ENCODE assay signal across 8 mouse cellular contexts in genomic region chr6:13872076-13872475, GRCm38 (mm10). TPM values are rescaled to one million over a fixed set of nuclear protein-coding genes. Genes with fewer than 3 reads are reported as not detected.
DNase-seq lines count a peak whose midpoint lies in the region; ATAC-seq and TF ChIP-seq lines count a peak whose summit lies in the region.

No protein-coding gene starts in this region.

- H3K36me3 ChIP-seq in embryonic facial prominence, embryonic 12.5 days, result no peaks in the 10 kb centered on the region
- H3K36me3 ChIP-seq in intestine, postnatal 0 days (ENCODE audit: control insufficient read depth, insufficient read depth), result no peaks in the 10 kb centered on the region; the same call in 1 of the 2 replicates
- H3K36me3 ChIP-seq in neural tube, embryonic 12.5 days, result no peaks in the 10 kb centered on the region

- H3K4me3 ChIP-seq in embryonic facial prominence, embryonic 12.5 days, result peak overlapping the region; percentile 57; the same call in 1 of the 2 replicates
- H3K4me3 ChIP-seq in intestine, postnatal 0 days (ENCODE audit: low read depth, low read length), result no peak overlapping the region; the same call in 1 of the 2 replicates
- no peak overlapping the region for H3K4me3 ChIP-seq in neural tube, embryonic 12.5 days
- no peak overlapping the region for H3K4me3 ChIP-seq in cerebellum, adult 2 months (replicated peaks; ENCODE audit: insufficient read depth, low read depth, low read length)

- H3K4me2 ChIP-seq in embryonic facial prominence, embryonic 12.5 days (replicated peaks), result peak overlapping the region; percentile 45
- peak overlapping the region; percentile 65 for H3K4me2 ChIP-seq in intestine, postnatal 0 days (replicated peaks; ENCODE audit: low read depth)
- H3K4me2 ChIP-seq in neural tube, embryonic 12.5 days (replicated peaks), result peak overlapping the region; percentile 61

- no peak overlapping the region for H3K27ac ChIP-seq in embryonic facial prominence, embryonic 12.5 days
- no peak overlapping the region for H3K27ac ChIP-seq in intestine, postnatal 0 days (ENCODE audit: low read depth, low read length)
- no peak overlapping the region for H3K27ac ChIP-seq in neural tube, embryonic 12.5 days
- H3K27ac ChIP-seq in cerebellum, adult 2 months (ENCODE audit: insufficient read depth, low read length), result no peak overlapping the region

- intact Hi-C loops in left cerebral cortex, postnatal 25 days (cut with DNase I), result no loop called here
- intact Hi-C loops in left cerebral cortex, postnatal 36 days (cut with DNase I), result no loop called here
- intact Hi-C loops in gastrocnemius, postnatal 36 days (cut with DNase I), result no loop called here

- H3K9me3 ChIP-seq in embryonic facial prominence, embryonic 12.5 days, result no peaks in the 10 kb centered on the region
- H3K9me3 ChIP-seq in intestine, postnatal 0 days (ENCODE audit: control insufficient read depth), result no peaks in the 10 kb centered on the region
- no peaks in the 10 kb centered on the region for H3K9me3 ChIP-seq in neural tube, embryonic 12.5 days

- no peak for ATAC-seq in embryonic facial prominence, embryonic 12.5 days (ENCODE audit: insufficient number of reproducible peaks, insufficient read depth, low FRiP score, low TSS enrichment)
- no peak for ATAC-seq in intestine, postnatal 0 days
- 0 out of 2 replicates have a peak, but pooled peaks have one; percentile 14 for ATAC-seq in neural tube, embryonic 12.5 days (ENCODE audit: low FRiP score, low read depth)

- no peak for TF ChIP-seq POLR2A in cerebellum, adult 2 months (IDR thresholded peaks at IDR 0.05; ENCODE audit: borderline replicate concordance, insufficient read depth, low read length)

- H3K4me1 ChIP-seq in embryonic facial prominence, embryonic 12.5 days, result peaks cover 5% of the 10 kb centered on the region; the same call in 1 of the 2 replicates
- no peaks in the 10 kb centered on the region; the same call in 1 of the 2 replicates for H3K4me1 ChIP-seq in intestine, postnatal 0 days (replicated peaks; ENCODE audit: control insufficient read depth, insufficient read depth, low read length)
- H3K4me1 ChIP-seq in neural tube, embryonic 12.5 days, result no peaks in the 10 kb centered on the region
- no peaks in the 10 kb centered on the region for H3K4me1 ChIP-seq in cerebellum, adult 2 months (ENCODE audit: control insufficient read depth, insufficient read depth, low read length)

- DNase-seq in left cerebral cortex, postnatal 25 days (ENCODE audit: low spot score in 2 of 2), result peak; percentile 3 to 4
- DNase-seq in left cerebral cortex, postnatal 36 days (ENCODE audit: low spot score in 2 of 2), result no peak
- no peak for DNase-seq in gastrocnemius, postnatal 36 days
- DNase-seq in cerebellum, adult 2 months, result no peak
- no peak for DNase-seq in lung, postnatal 25 days (ENCODE audit: low spot score)

- 78% methylated on average over 7 of the region's 7 CpGs for WGBS in embryonic facial prominence, embryonic 12.5 days
- WGBS in intestine, postnatal 0 days, result 60% methylated on average over 7 of the region's 7 CpGs
- WGBS in neural tube, embryonic 12.5 days, result 76% methylated on average over 7 of the region's 7 CpGs
- WGBS in cerebellum, adult 2 months, result 53% methylated on average over 7 of the region's 7 CpGs

- H3K9ac ChIP-seq in embryonic facial prominence, embryonic 12.5 days, result no peak overlapping the region
- 0 out of 2 replicates have a peak overlapping the region, but pooled peaks have one; percentile 59 for H3K9ac ChIP-seq in intestine, postnatal 0 days (ENCODE audit: low read depth, low read length)
- no peak overlapping the region for H3K9ac ChIP-seq in neural tube, embryonic 12.5 days

- H3K27me3 ChIP-seq in embryonic facial prominence, embryonic 12.5 days, result no peaks in the 10 kb centered on the region
- H3K27me3 ChIP-seq in intestine, postnatal 0 days (replicated peaks; ENCODE audit: control insufficient read depth, insufficient read depth, low read length), result no peaks in the 10 kb centered on the region
- H3K27me3 ChIP-seq in neural tube, embryonic 12.5 days (replicated peaks), result no peaks in the 10 kb centered on the region
- H3K27me3 ChIP-seq in cerebellum, adult 2 months (ENCODE audit: control insufficient read depth, insufficient read depth, low read length), result no peaks in the 10 kb centered on the region

- no peak for TF ChIP-seq CTCF in intestine, postnatal 0 days (IDR thresholded peaks at IDR 0.05; ENCODE audit: low read depth)
- TF ChIP-seq CTCF in cerebellum, adult 2 months (IDR thresholded peaks at IDR 0.05; ENCODE audit: borderline replicate concordance, insufficient read depth, low read depth, low read length), result no peak

RNA-seq across cellular contexts. Expression of gene 2610001J05Rik, which starts 0.8 kb away (rescaled TPM):
- total RNA-seq in left cerebral cortex, postnatal 25 days (2021), result 10 to 100 TPM; 35.5 to 37.6 TPM
- total RNA-seq in left cerebral cortex, postnatal 36 days (2021), result 10 to 100 TPM; 34.3 to 35.4 TPM
- 107 and 108 TPM in 2 replicates for polyA plus RNA-seq in embryonic facial prominence, embryonic 12.5 days (2016; fragmentation: Nextera tagmentation; extraction: Ambion mirVana)
- 95.4 and 106 TPM in 2 replicates for polyA plus RNA-seq in intestine, postnatal 0 days (2015; fragmentation: Nextera tagmentation; extraction: Ambion mirVana)
- polyA plus RNA-seq in neural tube, embryonic 12.5 days (2016; fragmentation: Nextera tagmentation; extraction: Ambion mirVana), result 84.8 and 88.7 TPM in 2 replicates
- 10 to 100 TPM; 23.3 to 29.1 TPM for total RNA-seq in gastrocnemius, postnatal 36 days (2021)
- 87.2 and 103 TPM in 2 replicates for polyA plus RNA-seq in cerebellum, adult 2 months (2012; rRNA removed)

RNA-seq across cellular contexts. Expression of gene Gpr85, which starts 32.3 kb away (rescaled TPM):
- 10 to 100 TPM; 43.6 to 48.1 TPM for total RNA-seq in left cerebral cortex, postnatal 25 days (2021)
- 10 to 100 TPM; 40.9 to 42.9 TPM for total RNA-seq in left cerebral cortex, postnatal 36 days (2021)
- 9.2 and 11.3 TPM in 2 replicates for polyA plus RNA-seq in embryonic facial prominence, embryonic 12.5 days (2016; fragmentation: Nextera tagmentation; extraction: Ambion mirVana)
- polyA plus RNA-seq in intestine, postnatal 0 days (2015; fragmentation: Nextera tagmentation; extraction: Ambion mirVana), result 2.8 and 3.9 TPM in 2 replicates
- polyA plus RNA-seq in neural tube, embryonic 12.5 days (2016; fragmentation: Nextera tagmentation; extraction: Ambion mirVana), result 38.0 and 41.8 TPM in 2 replicates
- not detected for total RNA-seq in gastrocnemius, postnatal 36 days (2021)
- 30.4 and 30.5 TPM in 2 replicates for polyA plus RNA-seq in cerebellum, adult 2 months (2012; rRNA removed)

Comparison
In these comparisons a context has a peak if more than half of its experiments do, and no peak if none do; other contexts are left out.
1. DNase-seq: peak in left cerebral cortex, postnatal 25 days (2 of 2); none in left cerebral cortex, postnatal 36 days (0 of 2), gastrocnemius, postnatal 36 days (0 of 2), cerebellum, adult 2 months (0 of 2) and lung, postnatal 25 days (single experiment).
2. Peak in every context shown above with its lines, with median percentiles within 50 percentile points of each other: H3K4me2 ChIP-seq.